Mouse (Mus musculus) ES-E14 (cell line): ENCODE data around the gene Slc17a9. TPM values are rescaled to one million over a fixed set of nuclear protein-coding genes. Genes with fewer than 3 reads are reported as not detected.
A peak's percentile ranks its signal among the peaks of the same experiment; 100 is the strongest.

ENCODE experiments used
- DNase-seq: peaks from one replicate; pipeline ENCODE4 v3.0.0-alpha.2; 2013; ENCODE audit warnings: low read depth, low spot score
- H3K27ac ChIP-seq: 2 replicates; pipeline ENCODE4 v1.5.1; 2012; ENCODE audit warnings: low read depth, mild to moderate bottlenecking, low read length, moderate library complexity, mixed read lengths; ENCODE audit not compliant: poor library complexity, insufficient read depth, severe bottlenecking
- H3K36me3 ChIP-seq: 2 replicates; pipeline ENCODE4 v1.6.1; 2012; ENCODE audit warnings: mild to moderate bottlenecking, low read length, moderate library complexity, mixed read lengths; ENCODE audit not compliant: control insufficient read depth, poor library complexity, insufficient read depth, severe bottlenecking
- H3K4me1 ChIP-seq, 2 experiments: fragments of 150-350 bp in 1 of 2; sonication (generic) in 1 of 2; 2 replicates each; pipeline ENCODE4 v1.6.1; 2012; ENCODE audit warnings: low read length in 2 of 2, mild to moderate bottlenecking in 1 of 2, mixed read lengths in 1 of 2; ENCODE audit not compliant: control insufficient read depth in 2 of 2, insufficient read depth in 2 of 2, poor library complexity in 1 of 2
- H3K4me3 ChIP-seq, 2 experiments: fragments of 150-350 bp in 1 of 2; sonication (generic) in 1 of 2; 2 replicates each; pipeline ENCODE4 v1.5.1; 2012; ENCODE audit warnings: low read length in 2 of 2, low read depth in 1 of 2, mild to moderate bottlenecking in 1 of 2, mixed read lengths in 1 of 2; ENCODE audit not compliant: insufficient read depth in 1 of 2, poor library complexity in 1 of 2, severe bottlenecking in 1 of 2
- H3K9ac ChIP-seq: 2 replicates; pipeline ENCODE4 v1.6.1; 2012; ENCODE audit warnings: low read depth, mild to moderate bottlenecking, low read length, mixed read lengths; ENCODE audit not compliant: poor library complexity, insufficient read depth, severe bottlenecking
- H3K9me3 ChIP-seq: fragments of 150-350 bp; sonication (generic); 2 replicates; pipeline ENCODE4 v1.6.1; 2012; ENCODE audit warnings: low read depth, mild to moderate bottlenecking, low read length; ENCODE audit not compliant: control insufficient read depth, insufficient read depth
- CHD2 ChIP-seq: IDR thresholded peaks from 2 replicates; pipeline ENCODE4 v1.6.1; 2014; ENCODE audit warnings: mild to moderate bottlenecking, low read depth, low read length, inconsistent platforms
- HCFC1 ChIP-seq: IDR thresholded peaks from 2 replicates; pipeline ENCODE4 v1.6.1; 2012; ENCODE audit warnings: low read length, inconsistent platforms, borderline replicate concordance; ENCODE audit not compliant: insufficient read depth
- MAFK ChIP-seq: IDR thresholded peaks from 2 replicates; pipeline ENCODE4 v1.6.1; 2014; ENCODE audit warnings: mild to moderate bottlenecking, low read depth, low read length, inconsistent platforms; ENCODE audit not compliant: insufficient read depth
- ZC3H11A ChIP-seq: IDR thresholded peaks from 2 replicates; pipeline ENCODE4 v1.6.1; 2012; ENCODE audit warnings: low read depth, mild to moderate bottlenecking, inconsistent platforms, low read length, borderline replicate concordance
- ZNF384 ChIP-seq: IDR thresholded peaks from 2 replicates; pipeline ENCODE4 v1.6.1; 2012; ENCODE audit warnings: low read depth, low read length, inconsistent platforms
- in situ Hi-C, 2 experiments: fragments of 600-800 bp; cut with MboI; formaldehyde crosslinking; loops; one replicate each; pipeline ENCODE4 v1.15.1; 2025; ENCODE audit warnings: low sequenced_read_pairs in 2 of 2, inconsistent platforms in 1 of 2; ENCODE audit not compliant: unreplicated experiment in 2 of 2
- total RNA-seq: library from RNA; depleted of rRNA; stranded (reverse); fragments of 300-350 nt; gene quantifications from 2 replicates; pipeline ENCODE4 v1.2.3, GENCODE M21; 2012

Slc17a9 gene
- total RNA-seq, 1 experiment, result 12.0 TPM

DNA sequence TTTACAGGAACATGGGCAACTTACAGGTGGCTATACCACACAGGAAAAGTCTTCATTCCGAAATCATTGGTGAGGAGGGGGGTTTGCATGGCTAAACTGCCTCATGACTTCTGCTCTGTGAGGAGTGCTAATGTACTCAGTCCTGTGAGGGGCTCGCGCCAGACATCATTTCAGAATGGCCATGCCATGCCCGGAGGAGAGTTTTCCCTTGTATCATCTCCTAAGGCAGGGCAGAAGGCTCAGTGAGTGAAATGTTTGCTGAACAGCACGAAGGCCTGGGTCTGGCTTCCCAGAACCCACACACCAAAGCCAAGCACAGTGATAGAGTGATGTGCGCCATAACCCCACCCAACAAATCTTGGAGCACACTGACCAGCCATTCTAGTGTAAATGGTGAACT, 17.8 kb downstream of the Slc17a9 start:
- TF ChIP-seq MAFK (no peak), ZNF384 (no peak)
- peak overlapping the region; percentile 11; the same call in 1 of the 2 replicates for H3K27ac ChIP-seq

DNA sequence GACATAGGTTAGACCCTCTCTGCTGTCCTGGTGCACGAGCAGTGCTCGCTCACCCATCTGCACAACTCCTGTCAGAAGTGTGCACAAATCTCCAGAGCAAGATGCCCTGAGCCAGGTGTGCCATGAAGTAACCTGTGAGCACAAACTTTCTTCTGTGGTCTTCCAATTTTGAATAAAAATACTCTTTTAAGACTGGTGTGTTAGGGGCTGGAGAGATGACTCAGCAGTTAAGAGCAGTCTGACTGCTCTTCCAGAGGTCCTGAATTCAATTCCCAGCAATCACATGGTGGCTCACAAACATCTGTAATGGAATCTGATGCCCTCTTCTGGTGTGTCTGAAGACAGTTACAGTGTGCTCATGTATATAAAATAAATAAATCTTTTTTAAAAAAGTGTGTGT, 18.3 kb downstream of the Slc17a9 start:
- no peak overlapping the region for H3K9ac ChIP-seq
- no peaks in the 10 kb centered on the region; the same call in 1 of the 2 replicates for H3K36me3 ChIP-seq
- peak overlapping the region; percentile 17; the same call in 1 of the 2 replicates for H3K27ac ChIP-seq
- DNase-seq, result no peak
- peaks cover 8 to 28% of the 10 kb centered on the region in 2 experiments; a peak in 3 of 4 replicates for H3K4me1 ChIP-seq
- no peak overlapping the region for H3K4me3 ChIP-seq
- TF ChIP-seq HCFC1 (no peak), ZC3H11A (no peak), CHD2 (no peak), ZNF384 (no peak), MAFK (peak; percentile 55; the same call in 1 of the 2 replicates)
- in situ Hi-C loops, result no loop called here
- H3K9me3 ChIP-seq, result no peaks in the 10 kb centered on the region

More for the DNA sequence above, 17.8 kb downstream of the Slc17a9 start:
- Histone ChIP-seq H3K9me3 (no peaks in the 10 kb centered on the region), H3K4me3 (no peak overlapping the region), H3K9ac (no peak overlapping the region), H3K4me1 (peaks cover 8 to 28% of the 10 kb centered on the region in 2 experiments; a peak in 3 of 4 replicates), H3K36me3 (peaks cover under 1% of the 10 kb centered on the region; the same call in 1 of the 2 replicates)
- DNase-seq, result no peak
- in situ Hi-C loops, result no loop called here

DNA sequence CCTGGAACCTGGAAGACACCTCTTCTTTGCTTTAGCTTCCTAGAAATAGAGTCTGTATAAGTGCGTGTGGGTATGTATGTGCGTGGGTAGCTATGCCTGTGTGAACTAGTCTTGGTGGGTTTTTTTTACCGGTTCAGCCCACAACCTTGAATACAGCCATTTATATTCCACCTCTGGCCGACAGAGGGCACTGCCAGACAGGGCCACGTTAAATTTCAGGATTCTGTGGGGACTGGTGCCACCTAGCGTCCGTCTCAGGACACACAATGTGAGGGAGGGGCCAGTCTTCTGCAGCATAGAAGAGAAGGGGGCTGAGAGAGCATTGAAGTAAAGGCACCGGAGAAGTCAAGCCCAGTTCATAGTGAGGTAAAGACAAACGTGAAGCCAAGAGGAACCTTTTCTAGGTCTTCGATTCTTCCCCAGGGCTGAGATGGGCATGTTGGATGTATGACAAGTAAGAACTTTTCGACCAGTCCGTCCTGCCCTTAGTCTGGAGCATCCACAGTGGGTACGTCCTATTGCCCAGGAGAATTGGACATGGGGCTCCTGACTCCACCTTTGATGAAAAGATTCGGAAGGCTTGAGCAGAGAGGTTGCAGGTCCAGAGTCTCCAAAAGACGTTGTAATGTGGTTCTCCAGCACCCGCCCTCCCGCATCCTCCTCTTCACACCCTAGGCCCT, 20.3 kb downstream of the Slc17a9 start:
- Histone ChIP-seq H3K4me3 (peak overlapping the region in 1 of 2 experiments; percentile 31; a peak in 1 of 4 replicates), H3K4me1 (peaks cover 6 to 18% of the 10 kb centered on the region in 2 experiments; a peak in 3 of 4 replicates), H3K27ac (peak overlapping the region; percentile 68; the same call in 1 of the 2 replicates), H3K36me3 (no peaks in the 10 kb centered on the region; the same call in 1 of the 2 replicates), H3K9me3 (no peaks in the 10 kb centered on the region), H3K9ac (peak overlapping the region; percentile 54; the same call in 1 of the 2 replicates)
- peak; percentile 87 for DNase-seq
- TF ChIP-seq CHD2 (no peak), ZNF384 (peak; percentile 85), HCFC1 (peak; percentile 45; the same call in 1 of the 2 replicates), ZC3H11A (peak; percentile 93; the same call in 1 of the 2 replicates), MAFK (no peak)
- in situ Hi-C loops, result no loop called here

DNA sequence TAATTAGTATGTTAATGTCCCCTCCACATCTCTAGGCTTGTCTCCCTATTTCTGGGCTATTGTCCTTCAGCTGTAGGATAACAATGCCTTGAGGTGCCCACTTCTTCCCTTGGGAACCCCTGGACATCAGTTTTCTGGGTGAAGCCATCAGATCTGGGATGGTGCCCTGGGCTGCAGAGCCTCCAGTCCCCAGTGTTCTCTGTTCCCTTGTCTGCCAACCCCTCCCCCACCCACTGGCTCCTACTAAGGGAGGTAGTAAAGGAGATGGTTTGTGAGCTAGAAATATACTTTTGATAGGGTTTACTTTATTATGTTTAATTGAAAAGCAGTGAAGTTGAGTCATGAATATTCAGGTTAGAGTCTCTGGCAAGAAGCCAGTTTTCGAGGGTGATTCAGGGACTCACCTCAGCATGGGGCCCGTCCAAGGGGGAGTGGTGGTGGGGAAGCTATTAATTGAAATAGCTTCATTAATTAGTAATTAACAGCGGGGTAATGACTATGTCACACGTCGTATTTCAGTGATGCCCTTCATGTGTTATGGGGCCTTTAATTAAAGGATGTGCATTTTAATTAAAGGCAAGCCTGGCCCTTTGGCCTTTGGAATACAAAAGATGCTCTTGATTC, 21.6 kb downstream of the Slc17a9 start:
- no peak for DNase-seq
- H3K9me3 ChIP-seq, result no peaks in the 10 kb centered on the region
- no peaks in the 10 kb centered on the region; the same call in 1 of the 2 replicates for H3K36me3 ChIP-seq
- no peak overlapping the region for H3K4me3 ChIP-seq
- in situ Hi-C loops, result no loop called here
- TF ChIP-seq ZC3H11A (no peak), HCFC1 (no peak), CHD2 (no peak), ZNF384 (no peak), MAFK (no peak)
- H3K4me1 ChIP-seq, result peaks cover 0 to 7% of the 10 kb centered on the region in 2 experiments; a peak in 2 of 4 replicates
- H3K9ac ChIP-seq, result no peak overlapping the region
- no peak overlapping the region for H3K27ac ChIP-seq

DNA sequence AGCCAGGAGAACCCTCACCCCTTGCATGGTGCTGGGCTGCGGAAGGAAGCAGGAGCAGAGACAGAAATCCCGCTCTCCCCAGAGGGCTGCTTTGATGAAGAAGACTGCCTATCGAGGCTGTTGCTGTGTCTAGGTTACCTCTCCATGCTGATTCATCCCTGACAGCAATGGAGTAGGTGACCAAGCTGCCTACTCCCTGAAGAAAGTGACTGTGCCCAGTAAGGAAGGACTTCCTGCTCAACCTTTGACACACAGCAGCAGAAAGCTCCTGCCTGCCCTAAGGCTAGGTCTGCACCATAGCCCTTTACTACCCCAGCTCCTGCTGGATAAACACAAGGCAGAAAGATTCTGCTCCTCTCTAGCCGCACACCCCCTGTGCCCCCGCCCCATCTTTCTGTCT, 23.8 kb downstream of the Slc17a9 start:
- H3K4me1 ChIP-seq, result no peaks in the 10 kb centered on the region; a peak in 1 of 4 replicates
- TF ChIP-seq HCFC1 (no peak), MAFK (no peak), ZNF384 (no peak), ZC3H11A (no peak), CHD2 (no peak)
- no peak overlapping the region for H3K9ac ChIP-seq
- no peaks in the 10 kb centered on the region for H3K36me3 ChIP-seq
- H3K4me3 ChIP-seq, result no peak overlapping the region
- H3K27ac ChIP-seq, result no peak overlapping the region
- DNase-seq, result no peak
- no peaks in the 10 kb centered on the region for H3K9me3 ChIP-seq
- in situ Hi-C loops, result no loop called here
